Mouse (Mus musculus) hindbrain, embryonic 10.5 days (tissue): Measurements from ENCODE around the gene Kremen2. TPM values are rescaled to one million over a fixed set of nuclear protein-coding genes. Genes with fewer than 3 reads are reported as not detected.

Source experiments
- DNase-seq: peaks from one replicate; pipeline ENCODE4 v3.0.0-alpha.2; 2017; ENCODE audit warnings: low spot score
- H3K27ac ChIP-seq: fragments of 300-500 bp; sonication (generic); 2 replicates; pipeline ENCODE4 v1.5.1; 2016; ENCODE audit warnings: mild to moderate bottlenecking, moderate library complexity
- H3K27me3 ChIP-seq: fragments of 300-500 bp; sonication (generic); 2 replicates; pipeline ENCODE4 v1.6.1; 2016; ENCODE audit warnings: mild to moderate bottlenecking; ENCODE audit not compliant: poor library complexity, insufficient read depth, severe bottlenecking
- H3K36me3 ChIP-seq: fragments of 300-500 bp; sonication (generic); 2 replicates; pipeline ENCODE4 v1.6.1; 2016; ENCODE audit warnings: mild to moderate bottlenecking, moderate library complexity
- H3K4me1 ChIP-seq: fragments of 300-500 bp; sonication (generic); replicated peaks from 2 replicates; pipeline ENCODE4 v1.6.1; 2016; ENCODE audit warnings: mild to moderate bottlenecking
- H3K4me3 ChIP-seq: fragments of 300-500 bp; sonication (generic); 2 replicates; pipeline ENCODE4 v1.5.1; 2016; ENCODE audit warnings: mild to moderate bottlenecking, moderate library complexity
- H3K9me3 ChIP-seq: fragments of 300-500 bp; sonication (generic); 2 replicates; pipeline ENCODE4 v1.6.1; 2016; ENCODE audit warnings: mild to moderate bottlenecking, moderate library complexity
- WGBS: fragments of 180-500 bp; shearing (Covaris S2); methylation state at CpG from one replicate; pipeline ENCODE4 v1.1.7; 2016; 5-methylcytosine and 5-hydroxymethylcytosine counted together
- polyA plus RNA-seq: library from polyadenylated mRNA; unstranded; fragments of >200 nt; fragmentation: Nextera tagmentation; extraction: Ambion mirVana; gene quantifications from 2 replicates; pipeline ENCODE4 v1.2.1, GENCODE M21; 2016

Gene Kremen2
- polyA plus RNA-seq, 1 experiment from 2014 or later, result 4.3 TPM

DNA sequence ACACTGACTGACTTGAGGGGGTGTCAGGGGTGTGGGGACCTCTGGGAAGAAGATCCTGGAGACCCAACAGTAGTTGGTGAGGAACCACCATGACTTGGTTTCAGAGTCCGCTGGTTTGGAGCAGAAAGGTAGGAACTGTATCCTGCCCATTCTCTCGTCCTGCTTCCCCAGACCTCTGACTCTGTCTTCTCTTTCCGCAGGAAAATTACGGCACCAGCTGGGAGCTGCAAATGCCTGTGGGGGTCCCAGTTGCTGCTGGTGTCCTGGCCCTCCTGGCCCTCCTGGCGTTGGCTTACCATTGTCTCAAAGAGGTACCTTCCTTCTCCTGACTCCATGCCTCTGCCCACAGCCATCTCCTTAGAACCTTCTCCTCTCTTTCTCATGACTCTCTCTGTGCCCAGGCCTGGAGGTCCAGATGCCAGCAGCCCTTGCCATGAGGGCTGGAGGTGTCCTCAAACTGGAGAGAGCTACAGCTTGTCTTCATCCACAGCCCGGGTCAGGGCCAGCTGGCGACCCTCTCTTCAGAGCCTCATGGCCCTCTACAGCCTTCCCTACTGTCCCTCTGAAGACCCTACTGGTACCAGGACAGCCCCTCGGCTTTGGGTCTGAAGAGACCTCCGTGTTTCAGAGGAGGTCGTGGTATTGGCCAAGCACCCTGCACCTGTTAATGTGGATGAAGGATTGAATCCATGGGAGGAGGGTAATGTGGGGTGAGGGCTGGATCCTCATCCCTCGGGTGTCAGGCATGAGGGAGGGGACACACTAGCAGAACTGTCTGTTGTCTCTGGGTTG, 4.0 kb upstream of the Kremen2 start:
- no peak for DNase-seq
- Histone ChIP-seq H3K36me3 (peaks cover 42% of the 10 kb centered on the region), H3K4me1 (peaks cover 21% of the 10 kb centered on the region), H3K27ac (0 out of 2 replicates have a peak overlapping the region, but pooled peaks have one; percentile 8), H3K9me3 (0 out of 2 replicates have a peak, but pooled peaks cover 3% of the 10 kb centered on the region), H3K27me3 (peaks cover 37% of the 10 kb centered on the region), H3K4me3 (peak overlapping the region; percentile 21; the same call in 1 of the 2 replicates)
- WGBS, result 83% methylated on average over 11 of the region's 11 CpGs

DNA sequence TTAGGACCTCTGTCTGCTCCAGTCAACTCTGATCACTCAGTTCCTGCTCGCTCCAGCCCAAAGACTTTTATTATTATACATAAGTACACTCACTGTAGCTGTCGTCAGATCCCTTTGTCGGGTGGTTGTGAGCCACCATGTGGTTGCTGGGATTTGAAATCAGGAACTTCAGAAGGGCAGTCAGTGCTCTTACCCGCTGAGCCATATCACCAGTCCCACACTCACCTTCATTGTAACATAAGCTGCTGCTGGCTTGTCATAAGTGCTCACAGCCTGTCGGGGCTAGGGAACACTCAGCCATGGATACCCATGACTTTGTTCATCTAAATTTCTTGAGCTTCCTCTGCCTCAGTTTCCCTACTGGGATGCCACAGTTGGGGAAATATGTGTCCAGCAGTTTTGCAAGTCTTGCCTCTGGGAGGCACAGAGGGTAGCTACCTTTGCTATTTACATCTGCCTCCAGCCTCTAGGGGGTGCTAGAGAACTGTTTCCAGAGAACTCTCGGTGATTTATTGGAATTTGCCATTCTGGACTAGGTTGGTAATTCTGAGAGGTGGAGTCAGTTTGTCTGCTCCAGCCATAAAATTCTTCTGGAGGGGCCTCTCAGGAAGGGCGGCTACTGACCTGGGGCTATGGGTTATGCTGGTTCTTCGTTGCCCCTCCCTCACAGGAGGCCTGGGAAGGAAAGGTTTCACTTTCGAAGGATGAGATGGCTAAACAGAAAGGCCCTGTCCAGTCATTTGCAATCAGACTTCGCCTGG, 3.2 kb upstream of the Kremen2 start:
- Histone ChIP-seq H3K27ac (0 out of 2 replicates have a peak overlapping the region, but pooled peaks have one; percentile 8), H3K4me3 (peak overlapping the region; percentile 21; the same call in 1 of the 2 replicates), H3K4me1 (peaks cover 28% of the 10 kb centered on the region), H3K27me3 (peaks cover 45% of the 10 kb centered on the region), H3K36me3 (peaks cover 34% of the 10 kb centered on the region), H3K9me3 (0 out of 2 replicates have a peak, but pooled peaks cover 3% of the 10 kb centered on the region)
- 43% methylated on average over 10 of the region's 10 CpGs for WGBS
- DNase-seq, result peak; percentile 46

DNA sequence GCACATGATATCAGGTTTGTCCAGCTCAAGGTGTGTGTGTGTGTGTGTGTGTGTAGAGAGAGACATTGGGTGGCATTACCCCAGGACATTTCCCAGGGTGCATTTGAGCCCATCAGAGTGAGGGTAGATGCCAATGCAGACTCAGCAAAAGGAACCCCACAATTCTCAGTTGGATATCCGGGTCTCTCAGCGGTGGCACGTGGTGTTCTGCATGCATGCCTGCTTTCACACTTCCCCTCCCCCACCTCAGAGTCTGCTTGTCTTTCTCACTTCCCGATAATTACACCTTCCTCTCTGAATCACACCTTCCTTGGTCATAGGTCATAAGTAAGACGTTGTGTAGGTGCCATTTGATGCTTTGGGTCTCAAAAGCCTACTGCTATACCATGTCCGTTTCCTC, 2.4 kb upstream of the Kremen2 start:
- no peak overlapping the region for H3K27ac ChIP-seq
- H3K9me3 ChIP-seq, result 0 out of 2 replicates have a peak, but pooled peaks cover 3% of the 10 kb centered on the region
- DNase-seq, result no peak
- H3K27me3 ChIP-seq, result peaks cover 53% of the 10 kb centered on the region
- H3K4me3 ChIP-seq, result no peak overlapping the region
- H3K36me3 ChIP-seq, result peaks cover 26% of the 10 kb centered on the region
- 50% methylated on average over 6 of the region's 6 CpGs for WGBS
- peaks cover 28% of the 10 kb centered on the region for H3K4me1 ChIP-seq

DNA sequence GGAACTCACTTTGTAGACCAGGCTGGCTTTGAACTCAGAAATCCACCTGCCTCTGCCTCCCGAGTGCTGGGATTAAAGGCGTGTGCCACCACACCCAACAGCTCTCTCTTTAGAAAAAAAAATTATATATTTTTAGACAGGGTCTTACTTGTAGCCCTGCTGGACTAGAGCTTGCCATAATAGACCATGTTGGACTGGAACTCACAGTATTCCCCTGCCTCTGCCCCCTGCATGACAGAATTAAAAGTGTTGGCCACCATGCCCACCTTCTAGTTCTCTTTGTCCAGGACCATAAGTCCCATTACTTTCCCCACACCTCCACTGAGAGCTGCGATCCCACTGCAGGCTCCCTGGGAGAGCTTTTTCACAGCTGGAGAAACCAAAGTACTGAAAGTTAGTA, 1.8 kb upstream of the Kremen2 start:
- no peak for DNase-seq
- Histone ChIP-seq H3K27ac (no peak overlapping the region), H3K9me3 (0 out of 2 replicates have a peak, but pooled peaks cover 3% of the 10 kb centered on the region), H3K4me1 (peaks cover 31% of the 10 kb centered on the region), H3K27me3 (peaks cover 58% of the 10 kb centered on the region), H3K4me3 (no peak overlapping the region), H3K36me3 (peaks cover 21% of the 10 kb centered on the region)
- 82% methylated on average over 3 of the region's 3 CpGs for WGBS

DNA sequence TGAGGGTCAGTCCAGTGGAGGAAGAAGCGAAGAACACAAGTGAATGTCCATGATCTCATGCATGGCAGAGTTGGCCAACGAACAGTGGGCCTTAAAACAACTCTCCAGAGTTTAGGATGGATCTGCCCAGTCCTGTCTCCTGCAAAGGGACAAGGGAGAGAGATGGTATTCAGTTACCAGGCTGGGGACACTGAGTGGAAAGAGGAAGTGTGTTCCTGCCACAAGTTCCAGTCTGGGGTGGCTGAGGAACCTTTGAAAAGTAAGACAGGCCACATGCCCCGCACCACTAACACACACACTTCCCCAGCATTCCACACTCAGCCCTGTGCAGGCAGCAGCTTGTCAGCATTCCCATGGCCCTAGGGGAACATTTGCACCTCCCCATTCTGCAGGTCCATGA, 1.1 kb upstream of the Kremen2 start:
- 79% methylated on average over 3 of the region's 3 CpGs for WGBS

DNA sequence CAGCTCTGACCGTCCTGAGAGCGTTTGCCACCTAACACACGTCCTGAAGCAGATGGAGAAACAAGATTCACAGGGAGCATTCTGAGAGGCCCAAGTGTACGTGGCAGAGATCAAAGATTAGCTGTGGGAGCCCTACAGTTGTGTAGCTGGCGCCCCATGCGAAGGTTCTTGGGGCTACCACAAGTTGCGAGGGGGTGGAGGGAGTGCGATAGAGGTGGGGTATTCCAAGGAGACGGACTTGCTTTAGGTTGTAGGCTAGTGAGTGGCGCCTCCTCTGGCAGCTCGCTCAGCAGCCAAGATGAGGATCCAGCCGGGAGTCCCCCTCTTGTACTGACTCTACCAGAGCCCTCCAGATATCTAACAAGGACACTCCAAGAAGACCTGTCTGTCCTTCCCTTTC, 678 bp upstream of the Kremen2 start:
- 0 out of 2 replicates have a peak overlapping the region, but pooled peaks have one; percentile 50 for H3K27ac ChIP-seq
- peak; percentile 35 for DNase-seq
- WGBS, result 1% methylated on average over 12 of the region's 12 CpGs

More for the DNA sequence above, 1.1 kb upstream of the Kremen2 start:
- Histone ChIP-seq H3K27me3 (peaks cover 65% of the 10 kb centered on the region), H3K4me3 (no peak overlapping the region), H3K27ac (no peak overlapping the region), H3K9me3 (0 out of 2 replicates have a peak, but pooled peaks cover 3% of the 10 kb centered on the region), H3K36me3 (peaks cover 13% of the 10 kb centered on the region), H3K4me1 (peaks cover 37% of the 10 kb centered on the region)
- DNase-seq, result no peak

DNA sequence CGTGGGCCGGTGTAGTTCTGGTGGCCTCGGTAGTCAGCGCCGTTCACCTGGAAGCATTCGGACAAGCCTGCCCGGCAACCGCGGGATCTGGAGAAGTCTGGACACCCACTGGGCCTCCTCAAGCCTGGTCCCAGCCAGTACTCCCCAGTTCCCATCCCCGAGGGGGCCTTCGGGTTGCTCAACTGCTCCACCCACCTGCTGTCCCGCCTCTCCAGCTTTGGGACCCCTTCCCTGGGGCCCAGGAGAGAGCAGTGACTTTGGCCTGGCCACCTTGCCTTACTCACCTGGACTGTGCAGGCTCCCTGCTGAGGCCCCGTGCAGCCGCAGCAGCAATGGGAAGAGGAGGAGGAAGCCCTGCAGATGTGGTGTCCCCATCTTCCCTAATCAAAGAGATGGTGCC, 982 bp downstream of the Kremen2 start:
- DNase-seq, result no peak
- Histone ChIP-seq H3K27me3 (peaks cover 83% of the 10 kb centered on the region), H3K9me3 (peaks cover 7% of the 10 kb centered on the region; the same call in 1 of the 2 replicates), H3K4me1 (peaks cover 50% of the 10 kb centered on the region), H3K36me3 (no peaks in the 10 kb centered on the region), H3K27ac (no peak overlapping the region), H3K4me3 (peak overlapping the region; percentile 51)
- 2% methylated on average over 14 of the region's 14 CpGs for WGBS

More for the DNA sequence above, 678 bp upstream of the Kremen2 start:
- Histone ChIP-seq H3K36me3 (peaks cover 9% of the 10 kb centered on the region), H3K9me3 (peaks cover 5% of the 10 kb centered on the region; the same call in 1 of the 2 replicates), H3K4me3 (peak overlapping the region; percentile 51), H3K4me1 (peaks cover 37% of the 10 kb centered on the region), H3K27me3 (peaks cover 70% of the 10 kb centered on the region)

DNA sequence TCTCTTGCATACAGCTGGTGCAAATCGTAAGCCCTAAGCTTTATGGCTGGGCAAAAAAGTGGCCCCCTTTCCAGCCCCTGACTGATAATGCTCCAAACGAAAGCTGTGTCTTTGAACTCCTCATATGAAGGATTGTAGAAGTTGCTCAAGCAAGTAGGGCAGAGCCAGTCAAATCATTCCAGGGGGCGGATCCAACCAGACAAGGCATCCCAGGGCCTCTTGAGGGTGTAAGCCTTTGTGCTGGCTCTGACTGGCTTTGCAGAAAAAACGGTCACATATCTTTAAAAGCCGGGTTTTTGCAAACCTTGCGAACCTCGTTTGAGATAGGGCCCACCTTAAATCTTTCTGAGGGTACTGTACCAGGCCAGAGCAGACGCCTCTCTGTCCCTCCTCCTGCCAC, 1.6 kb downstream of the Kremen2 start:
- DNase-seq, result no peak
- Histone ChIP-seq H3K27me3 (peaks cover 89% of the 10 kb centered on the region), H3K4me3 (0 out of 2 replicates have a peak overlapping the region, but pooled peaks have one; percentile 51), H3K27ac (no peak overlapping the region), H3K36me3 (no peaks in the 10 kb centered on the region), H3K4me1 (peaks cover 55% of the 10 kb centered on the region), H3K9me3 (peaks cover 7% of the 10 kb centered on the region; the same call in 1 of the 2 replicates)
- WGBS, result 22% methylated on average over 8 of the region's 8 CpGs

DNA sequence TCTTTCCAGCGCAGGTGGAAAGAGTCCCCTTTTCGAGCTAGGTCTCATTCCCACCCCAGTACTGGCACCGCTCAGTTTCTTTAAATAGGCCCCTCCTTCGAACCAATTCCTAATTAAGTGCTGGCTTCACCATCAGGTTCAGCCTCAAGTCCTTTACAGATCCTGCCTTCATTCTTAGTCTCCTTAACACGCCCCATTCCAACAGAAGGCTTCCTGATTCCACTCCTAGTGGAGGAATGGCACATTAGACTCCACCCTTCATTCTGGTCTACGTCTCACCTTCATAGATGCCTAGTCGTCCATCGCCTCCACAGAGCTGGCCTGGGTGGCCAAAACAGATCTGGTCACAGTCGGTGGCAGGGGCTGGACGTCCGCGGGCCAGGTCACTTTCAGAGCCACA, 2.7 kb downstream of the Kremen2 start:
- Histone ChIP-seq H3K9me3 (peaks cover 7% of the 10 kb centered on the region; the same call in 1 of the 2 replicates), H3K27ac (no peak overlapping the region), H3K27me3 (peaks cover 96% of the 10 kb centered on the region), H3K36me3 (no peaks in the 10 kb centered on the region), H3K4me1 (peaks cover 65% of the 10 kb centered on the region), H3K4me3 (no peak overlapping the region)
- no peak for DNase-seq
- WGBS, result 60% methylated on average over 12 of the region's 12 CpGs

DNA sequence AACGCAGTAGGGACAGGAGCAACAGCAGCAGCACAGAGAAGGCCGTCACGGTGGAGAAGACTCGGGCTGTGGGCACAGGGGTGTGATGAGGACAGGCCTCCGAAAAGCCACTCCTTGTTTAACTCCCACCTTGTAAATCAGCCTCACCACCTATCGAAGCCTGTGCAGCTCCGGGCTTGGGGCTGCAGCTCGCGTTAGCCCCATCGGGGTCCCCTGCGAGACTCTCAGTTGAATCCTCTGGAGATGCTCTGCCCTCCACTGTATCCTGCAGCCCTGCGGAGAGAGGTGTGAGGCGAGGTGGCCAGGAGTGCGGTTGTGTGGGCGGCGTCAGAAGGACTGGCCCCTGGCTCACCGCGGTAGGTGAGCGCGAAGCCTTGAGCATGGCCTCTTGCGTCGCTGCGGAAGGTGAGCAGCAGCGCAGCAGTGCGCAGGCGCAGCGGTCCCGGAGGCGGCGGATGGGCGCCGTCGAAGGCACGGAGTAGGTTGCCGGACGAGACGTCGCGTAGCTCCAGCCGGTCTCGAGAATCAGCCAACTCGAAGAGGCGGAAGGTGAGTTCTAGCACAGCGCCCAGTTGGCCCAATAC, 3.3 kb downstream of the Kremen2 start:
- peak overlapping the region; percentile 16 for H3K4me3 ChIP-seq
- H3K27ac ChIP-seq, result no peak overlapping the region
- peaks cover 5% of the 10 kb centered on the region for H3K36me3 ChIP-seq
- WGBS, result 9% methylated on average over 44 of the region's 44 CpGs
- peak; percentile 32 for DNase-seq
- peaks cover 7% of the 10 kb centered on the region; the same call in 1 of the 2 replicates for H3K9me3 ChIP-seq
- peaks cover 96% of the 10 kb centered on the region for H3K27me3 ChIP-seq
- H3K4me1 ChIP-seq, result peaks cover 69% of the 10 kb centered on the region

DNA sequence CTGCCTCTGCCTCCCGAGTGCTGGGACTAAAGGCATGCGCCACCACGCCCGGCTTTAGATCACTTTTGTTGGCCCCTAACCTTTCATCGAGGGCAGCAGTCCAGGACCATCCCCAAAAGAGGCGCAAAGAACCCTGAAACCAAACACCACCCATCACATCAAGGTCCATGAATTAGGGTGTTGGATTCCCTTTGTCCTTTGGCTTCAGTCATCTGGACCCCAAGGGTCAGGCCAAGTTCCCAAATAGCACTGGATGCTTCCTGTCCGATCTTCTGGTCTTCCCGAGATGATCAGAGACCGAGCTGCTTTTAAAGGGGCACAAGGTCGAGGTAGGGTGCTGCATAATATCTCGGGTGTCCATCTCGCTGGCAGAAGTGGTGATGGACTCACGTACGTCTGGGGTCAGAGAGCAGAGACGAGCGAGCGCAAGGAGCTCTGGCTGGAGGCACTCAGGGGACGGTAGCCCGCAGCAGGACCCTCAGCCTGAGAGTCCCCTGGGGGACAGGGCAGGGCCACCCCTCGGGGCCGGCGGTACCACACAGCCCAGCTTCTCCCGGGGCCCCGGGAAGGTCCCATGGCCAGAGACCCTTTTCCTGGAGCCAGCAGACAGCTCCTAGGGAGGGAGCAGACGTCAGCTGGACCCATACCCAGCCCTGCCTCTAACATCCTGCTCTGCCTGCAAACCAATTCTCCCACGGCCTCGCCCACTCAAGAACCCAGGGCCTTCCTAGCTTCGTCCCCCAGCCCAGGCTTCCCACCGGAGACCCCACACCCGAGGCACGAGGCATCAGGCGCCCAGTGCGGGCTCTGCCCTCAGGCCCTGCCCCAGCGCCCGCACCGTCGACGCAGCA, 4.0 kb downstream of the Kremen2 start:
- Histone ChIP-seq H3K27ac (no peak overlapping the region), H3K4me1 (peaks cover 69% of the 10 kb centered on the region), H3K36me3 (peaks cover 12% of the 10 kb centered on the region), H3K9me3 (peaks cover 7% of the 10 kb centered on the region; the same call in 1 of the 2 replicates), H3K27me3 (peaks cover 95% of the 10 kb centered on the region), H3K4me3 (peak overlapping the region; percentile 16)
- DNase-seq, result no peak
- WGBS, result 45% methylated on average over 38 of the region's 38 CpGs
